Mouse (Mus musculus): ENCODE measurements around the gene Plek2. TPM values are rescaled to one million over a fixed set of nuclear protein-coding genes. Genes with fewer than 3 reads are reported as not detected.

Gene Plek2
- polyA plus RNA-seq, 1 experiment = 2.4 TPM

GRCm38 (mm10) chr12:78897861-78898260 is 8.9 kb downstream of the Plek2 start:
- TF ChIP-seq FOSL1 (IDR thresholded peaks at IDR 0.05; ENCODE audit: insufficient read depth, low read length, poor library complexity, severe bottlenecking) = no peak
- TF ChIP-seq MYOD1 (IDR thresholded peaks at IDR 0.05; ENCODE audit: control insufficient read depth, insufficient read length, low read depth) = no peak
- TF ChIP-seq MYOG (IDR thresholded peaks at IDR 0.05; ENCODE audit: control insufficient read depth, extremely low read depth, insufficient read length) = no peak
- no peak for TF ChIP-seq MAX (IDR thresholded peaks at IDR 0.05)
- no peak for TF ChIP-seq CEBPB (IDR thresholded peaks at IDR 0.05; ENCODE audit: low read depth)
- Histone ChIP-seq H3K27me3 (ENCODE audit: control insufficient read depth, insufficient read depth, insufficient read length) (no peaks in the 10 kb centered on the region), H3K36me3 (ENCODE audit: control insufficient read depth, insufficient read depth) (no peaks in the 10 kb centered on the region), H3K79me3 (ENCODE audit: low read depth) (no peaks in the 10 kb centered on the region), H3ac (ENCODE audit: control insufficient read depth, insufficient read length, low read depth) (no peak overlapping the region), H3K4me3 (ENCODE audit: insufficient read depth, poor library complexity, severe bottlenecking) (no peak overlapping the region), H3K79me2 (ENCODE audit: control insufficient read depth, insufficient read depth) (no peaks in the 10 kb centered on the region)

GRCm38 (mm10) chr12:78891149-78891548 is 15.6 kb downstream of the Plek2 start:
- Histone ChIP-seq H3K79me3 (ENCODE audit: low read depth) (no peaks in the 10 kb centered on the region), H3K27me3 (ENCODE audit: control insufficient read depth, insufficient read depth, insufficient read length) (no peaks in the 10 kb centered on the region), H3K4me3 (ENCODE audit: insufficient read depth, poor library complexity, severe bottlenecking) (no peak overlapping the region), H3K36me3 (ENCODE audit: control insufficient read depth, insufficient read depth) (peaks cover 26% of the 10 kb centered on the region), H3ac (ENCODE audit: control insufficient read depth, insufficient read length, low read depth) (no peak overlapping the region), H3K79me2 (ENCODE audit: control insufficient read depth, insufficient read depth) (no peaks in the 10 kb centered on the region)
- TF ChIP-seq USF1 (IDR thresholded peaks at IDR 0.05; ENCODE audit: low read depth) (no peak), MYOG (IDR thresholded peaks at IDR 0.05; ENCODE audit: control insufficient read depth, extremely low read depth, insufficient read length) (no peak)

- H3K27me3 ChIP-seq (ENCODE audit: control insufficient read depth, insufficient read depth, insufficient read length) = no peaks in the 10 kb centered on the region
- H3K36me3 ChIP-seq (ENCODE audit: control insufficient read depth, insufficient read depth) = peaks cover 37% of the 10 kb centered on the region
- H3K4me3 ChIP-seq (ENCODE audit: insufficient read depth, poor library complexity, severe bottlenecking) = no peak overlapping the region
- TF ChIP-seq MAX (IDR thresholded peaks at IDR 0.05) = no peak
- no peak for TF ChIP-seq FOSL1 (IDR thresholded peaks at IDR 0.05; ENCODE audit: insufficient read depth, low read length, poor library complexity, severe bottlenecking)
- no peak for TF ChIP-seq CEBPB (IDR thresholded peaks at IDR 0.05; ENCODE audit: low read depth)
- TF ChIP-seq USF1 (IDR thresholded peaks at IDR 0.05; ENCODE audit: low read depth) = no peak
- no peak for TF ChIP-seq MYOG (IDR thresholded peaks at IDR 0.05; ENCODE audit: control insufficient read depth, extremely low read depth, insufficient read length)
- no peak for TF ChIP-seq CTCF (IDR thresholded peaks at IDR 0.05; ENCODE audit: control insufficient read depth, insufficient read depth, insufficient read length)
- no peak for TF ChIP-seq MYOD1 (IDR thresholded peaks at IDR 0.05; ENCODE audit: control insufficient read depth, insufficient read length, low read depth)
- H3ac ChIP-seq (ENCODE audit: control insufficient read depth, insufficient read length, low read depth) = no peak overlapping the region
- no peaks in the 10 kb centered on the region for H3K79me2 ChIP-seq (ENCODE audit: control insufficient read depth, insufficient read depth)
- H3K79me3 ChIP-seq (ENCODE audit: low read depth) = no peaks in the 10 kb centered on the region
Measured at GRCm38 (mm10) chr12:78890062-78890461, 16.7 kb downstream of the Plek2 start.

- peaks cover 55% of the 10 kb centered on the region for H3K79me3 ChIP-seq (ENCODE audit: low read depth)
- no peak overlapping the region for H3K4me3 ChIP-seq (ENCODE audit: insufficient read depth, poor library complexity, severe bottlenecking)
- TF ChIP-seq CTCF (IDR thresholded peaks at IDR 0.05; ENCODE audit: control insufficient read depth, insufficient read depth, insufficient read length) (no peak), MAX (IDR thresholded peaks at IDR 0.05) (no peak), MYOG (IDR thresholded peaks at IDR 0.05; ENCODE audit: control insufficient read depth, extremely low read depth, insufficient read length) (no peak), FOSL1 (IDR thresholded peaks at IDR 0.05; ENCODE audit: insufficient read depth, low read length, poor library complexity, severe bottlenecking) (no peak), CEBPB (IDR thresholded peaks at IDR 0.05; ENCODE audit: low read depth) (no peak), MYOD1 (IDR thresholded peaks at IDR 0.05; ENCODE audit: control insufficient read depth, insufficient read length, low read depth) (no peak), USF1 (IDR thresholded peaks at IDR 0.05; ENCODE audit: low read depth) (no peak)
- peaks cover 94% of the 10 kb centered on the region for H3K36me3 ChIP-seq (ENCODE audit: control insufficient read depth, insufficient read depth)
- H3K79me2 ChIP-seq (ENCODE audit: control insufficient read depth, insufficient read depth) = peaks cover 68% of the 10 kb centered on the region
- no peaks in the 10 kb centered on the region for H3K27me3 ChIP-seq (ENCODE audit: control insufficient read depth, insufficient read depth, insufficient read length)
- no peak overlapping the region for H3ac ChIP-seq (ENCODE audit: control insufficient read depth, insufficient read length, low read depth)
Measured at GRCm38 (mm10) chr12:78874581-78874980, 32.2 kb downstream of the Plek2 start.

GRCm38 (mm10) chr12:78868115-78868514 is 38.6 kb downstream of the Plek2 start:
- Histone ChIP-seq H3K27me3 (ENCODE audit: control insufficient read depth, insufficient read depth, insufficient read length) (no peaks in the 10 kb centered on the region), H3K79me2 (ENCODE audit: control insufficient read depth, insufficient read depth) (peaks cover 100% of the 10 kb centered on the region), H3K36me3 (ENCODE audit: control insufficient read depth, insufficient read depth) (peaks cover 81% of the 10 kb centered on the region), H3K4me3 (ENCODE audit: insufficient read depth, poor library complexity, severe bottlenecking) (no peak overlapping the region), H3ac (ENCODE audit: control insufficient read depth, insufficient read length, low read depth) (no peak overlapping the region), H3K79me3 (ENCODE audit: low read depth) (peaks cover 94% of the 10 kb centered on the region)
- TF ChIP-seq CTCF (IDR thresholded peaks at IDR 0.05; ENCODE audit: control insufficient read depth, insufficient read depth, insufficient read length) (no peak), FOSL1 (IDR thresholded peaks at IDR 0.05; ENCODE audit: insufficient read depth, low read length, poor library complexity, severe bottlenecking) (no peak), MAX (IDR thresholded peaks at IDR 0.05) (no peak), MYOD1 (IDR thresholded peaks at IDR 0.05; ENCODE audit: control insufficient read depth, insufficient read length, low read depth) (no peak), MYOG (IDR thresholded peaks at IDR 0.05; ENCODE audit: control insufficient read depth, extremely low read depth, insufficient read length) (no peak), CEBPB (IDR thresholded peaks at IDR 0.05; ENCODE audit: low read depth) (no peak), USF1 (IDR thresholded peaks at IDR 0.05; ENCODE audit: low read depth) (no peak)

- Histone ChIP-seq H3ac (ENCODE audit: control insufficient read depth, insufficient read length, low read depth) (no peak overlapping the region), H3K4me3 (ENCODE audit: insufficient read depth, poor library complexity, severe bottlenecking) (no peak overlapping the region), H3K79me3 (ENCODE audit: low read depth) (peaks cover 90% of the 10 kb centered on the region), H3K36me3 (ENCODE audit: control insufficient read depth, insufficient read depth) (peaks cover 56% of the 10 kb centered on the region), H3K79me2 (ENCODE audit: control insufficient read depth, insufficient read depth) (peaks cover 96% of the 10 kb centered on the region), H3K27me3 (ENCODE audit: control insufficient read depth, insufficient read depth, insufficient read length) (no peaks in the 10 kb centered on the region)
- TF ChIP-seq CEBPB (IDR thresholded peaks at IDR 0.05; ENCODE audit: low read depth) = no peak
- TF ChIP-seq MYOG (IDR thresholded peaks at IDR 0.05; ENCODE audit: control insufficient read depth, extremely low read depth, insufficient read length) = no peak
- TF ChIP-seq FOSL1 (IDR thresholded peaks at IDR 0.05; ENCODE audit: insufficient read depth, low read length, poor library complexity, severe bottlenecking) = no peak
- TF ChIP-seq MAX (IDR thresholded peaks at IDR 0.05) = no peak
- TF ChIP-seq USF1 (IDR thresholded peaks at IDR 0.05; ENCODE audit: low read depth) = no peak
- no peak for TF ChIP-seq CTCF (IDR thresholded peaks at IDR 0.05; ENCODE audit: control insufficient read depth, insufficient read depth, insufficient read length)
- TF ChIP-seq MYOD1 (IDR thresholded peaks at IDR 0.05; ENCODE audit: control insufficient read depth, insufficient read length, low read depth) = no peak
Measured at GRCm38 (mm10) chr12:78865434-78865833, 41.3 kb downstream of the Plek2 start.

Measured in C2C12 (cell line).